ENCODE assay signal across 8 mouse cellular contexts in the genomic region with DNA sequence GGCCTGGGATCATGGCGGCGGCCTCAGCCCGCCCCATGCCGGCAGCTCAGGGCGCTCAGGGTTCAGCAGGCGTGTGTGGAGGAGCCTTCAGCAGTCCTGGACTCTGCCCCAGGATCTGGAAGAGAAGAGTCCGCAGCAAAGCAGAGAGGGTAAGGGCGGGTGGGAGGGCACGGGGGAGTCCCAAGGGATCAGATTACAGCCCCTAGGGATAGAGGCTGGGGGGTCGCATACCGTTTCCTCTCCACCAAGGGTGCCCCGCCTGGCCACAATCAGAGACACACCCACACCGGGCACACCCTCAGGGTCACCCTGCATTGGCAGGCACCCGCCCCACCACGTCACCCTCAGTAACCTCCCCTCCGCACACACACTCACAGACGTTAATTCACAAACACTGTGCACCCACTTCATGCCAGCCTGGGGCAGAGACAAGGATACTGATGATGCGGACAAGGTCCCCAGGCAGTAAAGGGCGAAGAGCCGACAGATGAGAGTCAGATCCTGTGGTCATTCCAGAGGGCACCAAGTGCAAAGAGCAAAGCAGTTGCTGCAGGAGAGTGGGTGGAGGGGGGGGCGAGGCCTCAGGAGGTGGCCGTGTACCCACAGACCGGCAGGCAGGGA. TPM values are rescaled to one million over a fixed set of nuclear protein-coding genes. Genes with fewer than 3 reads are reported as not detected.
DNase-seq lines count a peak whose midpoint lies in the region; ATAC-seq lines count a peak whose summit lies in the region.

No protein-coding gene starts in this region.

- no peak for ATAC-seq in neural tube, embryonic 13.5 days (ENCODE audit: low read depth)

- H3K4me3 ChIP-seq in neural tube, embryonic 13.5 days = peak overlapping the region; percentile 13; the same call in 1 of the 2 replicates

- H3K27me3 ChIP-seq in neural tube, embryonic 13.5 days = no peaks in the 10 kb centered on the region

- no peaks in the 10 kb centered on the region for H3K36me3 ChIP-seq in neural tube, embryonic 13.5 days

- 40% methylated on average over 20 of the region's 23 CpGs for WGBS in neural tube, embryonic 13.5 days

- no peak overlapping the region for H3K27ac ChIP-seq in neural tube, embryonic 13.5 days (replicated peaks)

- peak; percentile 71 to 83 for DNase-seq in lung, adult 18-20 months
- DNase-seq in lung, postnatal 14 days = no peak
- DNase-seq in heart, postnatal 4 days = peak; percentile 57
- peak; percentile 74 for DNase-seq in kidney, postnatal 10 days
- DNase-seq in adipocyte (ENCODE audit: low spot score) = no peak
- no peak for DNase-seq in gastrocnemius, postnatal 10 days
- DNase-seq in natural killer cell, adult 2 months (ENCODE audit: low spot score in 2 of 2) = no peak

- H3K9me3 ChIP-seq in neural tube, embryonic 13.5 days = no peaks in the 10 kb centered on the region

- H3K4me2 ChIP-seq in neural tube, embryonic 13.5 days = peak overlapping the region; percentile 42

- H3K4me1 ChIP-seq in neural tube, embryonic 13.5 days (replicated peaks) = peaks cover 64% of the 10 kb centered on the region

- peak overlapping the region; percentile 63 for H3K9ac ChIP-seq in neural tube, embryonic 13.5 days

RNA-seq across cellular contexts. Expression of gene Sema3b, which starts 3.9 kb away (rescaled TPM):
- 10 to 100 TPM; 16.2 to 18.8 TPM for total RNA-seq in heart, postnatal 4 days (2021)
- polyA plus RNA-seq in neural tube, embryonic 13.5 days (2015; fragmentation: Nextera tagmentation; extraction: Ambion mirVana) = 6.5 and 9.0 TPM in 2 replicates
- total RNA-seq in gastrocnemius, postnatal 10 days (2021) = 10 to 100 TPM; 41.8 to 51.3 TPM

RNA-seq across cellular contexts. Expression of gene Ifrd2, which starts 17.7 kb away (rescaled TPM):
- 10 to 100 TPM; 41.6 to 44.4 TPM for total RNA-seq in heart, postnatal 4 days (2021)
- polyA plus RNA-seq in neural tube, embryonic 13.5 days (2015; fragmentation: Nextera tagmentation; extraction: Ambion mirVana) = 13.5 and 17.4 TPM in 2 replicates
- total RNA-seq in gastrocnemius, postnatal 10 days (2021) = 10 to 100 TPM; 34.6 to 40.4 TPM

RNA-seq across cellular contexts. Expression of gene Hyal3, which starts 24.5 kb away (rescaled TPM):
- 1 to 10 TPM in 1 of 2 experiments, under 1 TPM in 1; 0.74 to 1.1 TPM for total RNA-seq in heart, postnatal 4 days (2021)
- 1.9 and 2.0 TPM in 2 replicates for polyA plus RNA-seq in neural tube, embryonic 13.5 days (2015; fragmentation: Nextera tagmentation; extraction: Ambion mirVana)
- 1 to 10 TPM in 1 of 2 experiments, under 1 TPM in 1; 0.28 to 1.1 TPM for total RNA-seq in gastrocnemius, postnatal 10 days (2021)

RNA-seq across cellular contexts. Expression of gene Naa80, which starts 26.5 kb away (rescaled TPM):
- 10 to 100 TPM; 12.2 to 12.4 TPM for total RNA-seq in heart, postnatal 4 days (2021)
- polyA plus RNA-seq in neural tube, embryonic 13.5 days (2015; fragmentation: Nextera tagmentation; extraction: Ambion mirVana) = 15.9 and 19.0 TPM in 2 replicates
- 10 to 100 TPM; 12.1 to 15.7 TPM for total RNA-seq in gastrocnemius, postnatal 10 days (2021)

RNA-seq across cellular contexts. Expression of gene Hyal1, which starts 28.4 kb away (rescaled TPM):
- 1 to 10 TPM; 3.4 to 4.7 TPM for total RNA-seq in heart, postnatal 4 days (2021)
- polyA plus RNA-seq in neural tube, embryonic 13.5 days (2015; fragmentation: Nextera tagmentation; extraction: Ambion mirVana) = 8.2 and 8.5 TPM in 2 replicates
- 1 to 10 TPM; 2.5 to 5.0 TPM for total RNA-seq in gastrocnemius, postnatal 10 days (2021)

Comparison
In these comparisons a context has a peak if more than half of its experiments do, and no peak if none do; other contexts are left out.
1. DNase-seq: peak in lung, adult 18-20 months (2 of 2), heart, postnatal 4 days (single experiment) and kidney, postnatal 10 days (single experiment); none in lung, postnatal 14 days (single experiment), adipocyte (single experiment), gastrocnemius, postnatal 10 days (single experiment) and natural killer cell, adult 2 months (0 of 2).